In the genomic region with DNA sequence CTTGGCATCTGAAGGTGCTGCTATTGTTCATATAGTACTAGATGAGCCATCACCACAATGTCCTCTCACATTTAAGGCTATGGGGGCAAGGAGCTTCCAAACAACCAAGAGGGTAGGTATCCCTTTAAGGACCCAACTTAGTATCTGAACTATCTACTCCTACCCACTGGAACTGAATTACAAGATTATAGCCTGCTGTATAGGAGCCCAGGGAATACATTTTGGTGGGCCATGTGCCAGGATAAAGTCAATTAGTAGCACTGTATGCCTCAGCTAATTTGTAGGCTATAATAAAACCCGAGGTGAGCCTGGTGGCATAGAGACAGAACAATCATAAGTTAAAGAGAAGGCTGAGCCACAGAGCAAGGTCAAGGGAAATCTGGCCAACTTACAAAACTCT, we compare ENCODE assay signal across 18 mouse cellular contexts.
"Had no signal": no experiment of that assay in that cellular context is flagged by ENCODE, and none has a peak within 500 bp of the region (broad histone marks: within the 10 kb centered on the region; RNA-seq: fewer than 3 reads in every experiment).

No protein-coding gene starts in this region.

- H3K27me3 ChIP-seq: liver, embryonic 15.5 days; lung, embryonic 15.5 days; megakaryocyte, embryonic 14.5 days; midbrain, embryonic 13.5 days; midbrain, embryonic 15.5 days; stomach, embryonic 15.5 days had no signal

- ATAC-seq: liver, postnatal 0 days; lung, postnatal 0 days; midbrain, embryonic 13.5 days; midbrain, embryonic 15.5 days had no signal

- DNase-seq: liver, postnatal 0 days; lung, adult 2 months; lung, postnatal 14 days; lung, postnatal 36 days; right cerebral cortex, postnatal 14 days; thymus, adult 2 months; thymus, postnatal 25 days; thymus, postnatal 4 days had no signal

- H3K4me1 ChIP-seq: liver, embryonic 15.5 days; lung, embryonic 15.5 days; megakaryocyte, embryonic 14.5 days; midbrain, embryonic 13.5 days; midbrain, embryonic 15.5 days; stomach, embryonic 15.5 days had no signal

- H3K27ac ChIP-seq: liver, embryonic 15.5 days; lung, embryonic 15.5 days; macrophage; midbrain, embryonic 13.5 days; midbrain, embryonic 15.5 days; stomach, embryonic 15.5 days; stomach, postnatal 0 days had no signal

- H3K36me3 ChIP-seq: liver, embryonic 15.5 days; lung, embryonic 15.5 days; midbrain, embryonic 13.5 days; midbrain, embryonic 15.5 days; stomach, embryonic 15.5 days had no signal

- H3K9me3 ChIP-seq: liver, embryonic 15.5 days; lung, embryonic 15.5 days; midbrain, embryonic 13.5 days; midbrain, embryonic 15.5 days; stomach, embryonic 15.5 days had no signal

- H3K4me3 ChIP-seq: liver, embryonic 15.5 days; lung, embryonic 15.5 days; megakaryocyte, embryonic 14.5 days; midbrain, embryonic 13.5 days; midbrain, embryonic 15.5 days; stomach, embryonic 15.5 days had no signal

- H3K4me2 ChIP-seq: liver, embryonic 15.5 days; lung, embryonic 15.5 days; midbrain, embryonic 11.5 days; midbrain, embryonic 13.5 days; midbrain, embryonic 15.5 days; stomach, embryonic 15.5 days had no signal

- H3K9ac ChIP-seq: liver, embryonic 15.5 days; liver, postnatal 0 days; lung, embryonic 15.5 days; midbrain, embryonic 13.5 days; midbrain, embryonic 15.5 days; stomach, embryonic 15.5 days had no signal
